Mouse (Mus musculus): Measurements from ENCODE around the gene Btrc.

Gene Btrc

GRCm38 (mm10) chr19:45417601-45418000 is 54.1 kb downstream of the Btrc start:
- in situ Hi-C loops (cut with MboI; ENCODE audit: unreplicated experiment in 2 of 2) = no loop called here

- in situ Hi-C loops (cut with MboI; ENCODE audit: unreplicated experiment in 2 of 2) = no loop called here
These were observed 58.7 kb downstream of the Btrc start for GRCm38 (mm10) chr19:45422276-45422675.

GRCm38 (mm10) chr19:45428146-45428545 is 64.6 kb downstream of the Btrc start:
- in situ Hi-C loops (cut with MboI; ENCODE audit: unreplicated experiment in 2 of 2) = loop anchor here in 1 of 2 experiments (25.0 kb wide), 1 partner anchor 309 kb away; the partner anchor contains the start of genes Fgf8 and Npm3

- in situ Hi-C loops (cut with MboI; ENCODE audit: unreplicated experiment in 2 of 2) = loop anchor here (5.0 to 25.0 kb wide), 4 partner anchors 126 to 314 kb away; partner anchors contain the start of genes Fgf8 (in 2 of the 2) and Npm3 (in 2 of the 2)
These were observed 67.6 kb downstream of the Btrc start for GRCm38 (mm10) chr19:45430971-45431633.

GRCm38 (mm10) chr19:45432351-45432750 is 68.8 kb downstream of the Btrc start:
- in situ Hi-C loops (cut with MboI; ENCODE audit: unreplicated experiment in 2 of 2) = loop anchor here (5.0 to 25.0 kb wide), 4 partner anchors 128 to 312 kb away; partner anchors contain the start of genes Fgf8 (in 2 of the 2) and Npm3 (in 2 of the 2)

- in situ Hi-C loops (cut with MboI; ENCODE audit: unreplicated experiment in 2 of 2) = loop anchor here (5.0 to 25.0 kb wide), 5 partner anchors 111 to 309 kb away; partner anchors contain the start of genes Fgf8 (in 2 of the 2) and Npm3 (in 2 of the 2)
These were observed 72.5 kb downstream of the Btrc start for GRCm38 (mm10) chr19:45436019-45436418.

- in situ Hi-C loops (cut with MboI; ENCODE audit: unreplicated experiment in 2 of 2) = loop anchor here (5.0 to 25.0 kb wide), 5 partner anchors 110 to 308 kb away; partner anchors contain the start of genes Fgf8 (in 2 of the 2) and Npm3 (in 2 of the 2)
These were observed 73.6 kb downstream of the Btrc start for GRCm38 (mm10) chr19:45437175-45437574.

GRCm38 (mm10) chr19:45438191-45438590 is 74.7 kb downstream of the Btrc start:
- in situ Hi-C loops (cut with MboI; ENCODE audit: unreplicated experiment in 2 of 2) = loop anchor here (5.0 to 25.0 kb wide), 5 partner anchors 109 to 307 kb away; partner anchors contain the start of genes Fgf8 (in 2 of the 2) and Npm3 (in 2 of the 2)

GRCm38 (mm10) chr19:45438928-45439846 is 75.7 kb downstream of the Btrc start:
- in situ Hi-C loops (cut with MboI; ENCODE audit: unreplicated experiment in 2 of 2) = loop anchor here (5.0 to 25.0 kb wide), 5 partner anchors 108 to 306 kb away; partner anchors contain the start of genes Fgf8 (in 2 of the 2) and Npm3 (in 2 of the 2)

- in situ Hi-C loops (cut with MboI; ENCODE audit: unreplicated experiment in 2 of 2) = loop anchor here in 1 of 2 experiments (25.0 kb wide), 1 partner anchor 297 kb away; the partner anchor contains the start of genes Fgf8 and Npm3
These were observed 77.1 kb downstream of the Btrc start for GRCm38 (mm10) chr19:45440554-45441175.

- in situ Hi-C loops (cut with MboI; ENCODE audit: unreplicated experiment in 2 of 2) = loop anchor here in 1 of 2 experiments (25.0 kb wide), 1 partner anchor 296 kb away; the partner anchor contains the start of genes Fgf8 and Npm3
These were observed 78.2 kb downstream of the Btrc start for GRCm38 (mm10) chr19:45441717-45442116.

- in situ Hi-C loops (cut with MboI; ENCODE audit: unreplicated experiment in 2 of 2) = loop anchor here in 1 of 2 experiments (25.0 kb wide), 1 partner anchor 292 kb away; the partner anchor contains the start of genes Fgf8 and Npm3
These were observed 81.9 kb downstream of the Btrc start for GRCm38 (mm10) chr19:45445253-45445933.

GRCm38 (mm10) chr19:45446631-45447030 is 83.1 kb downstream of the Btrc start:
- in situ Hi-C loops (cut with MboI; ENCODE audit: unreplicated experiment in 2 of 2) = loop anchor here in 1 of 2 experiments (25.0 kb wide), 1 partner anchor 291 kb away; the partner anchor contains the start of genes Fgf8 and Npm3

- in situ Hi-C loops (cut with MboI; ENCODE audit: unreplicated experiment in 2 of 2) = loop anchor here in 1 of 2 experiments (25.0 kb wide), 1 partner anchor 290 kb away; the partner anchor contains the start of genes Fgf8 and Npm3
These were observed 83.7 kb downstream of the Btrc start for GRCm38 (mm10) chr19:45447222-45447621.

GRCm38 (mm10) chr19:45447886-45448285 is 84.4 kb downstream of the Btrc start:
- in situ Hi-C loops (cut with MboI; ENCODE audit: unreplicated experiment in 2 of 2) = loop anchor here in 1 of 2 experiments (25.0 kb wide), 1 partner anchor 289 kb away; the partner anchor contains the start of genes Fgf8 and Npm3

GRCm38 (mm10) chr19:45454391-45454790 is 90.9 kb downstream of the Btrc start:
- in situ Hi-C loops (cut with MboI; ENCODE audit: unreplicated experiment in 2 of 2) = no loop called here

- in situ Hi-C loops (cut with MboI; ENCODE audit: unreplicated experiment in 2 of 2) = no loop called here
These were observed 93.4 kb downstream of the Btrc start for GRCm38 (mm10) chr19:45456896-45457295.

- in situ Hi-C loops (cut with MboI; ENCODE audit: unreplicated experiment in 2 of 2) = no loop called here
These were observed 95.2 kb downstream of the Btrc start for GRCm38 (mm10) chr19:45458702-45459101.
